Mouse (Mus musculus) MEL (cell line): Measurements from ENCODE around the gene Cox6b2. TPM values are rescaled to one million over a fixed set of nuclear protein-coding genes. Genes with fewer than 3 reads are reported as not detected.

Source experiments
- DNase-seq: peaks from one replicate; pipeline ENCODE4 v3.0.0; 2011; ENCODE audit warnings: low read depth, low spot score
- H3K27ac ChIP-seq: 2 replicates; pipeline ENCODE4 v1.5.1; 2012; ENCODE audit warnings: low read depth, mild to moderate bottlenecking, control low read depth, low read length, moderate library complexity; ENCODE audit not compliant: control insufficient read depth
- H3K27me3 ChIP-seq, 2 experiments: fragments of 150-350 bp in 1 of 2; sonication (generic) in 1 of 2; 2 replicates each; pipeline ENCODE4 v1.6.1; 2012; ENCODE audit warnings: low read length in 2 of 2, mild to moderate bottlenecking in 2 of 2, improper control_type of control experiment in 1 of 2, moderate library complexity in 1 of 2; ENCODE audit not compliant: insufficient read depth in 2 of 2, control insufficient read depth in 1 of 2
- H3K36me3 ChIP-seq, 2 experiments: 2 replicates each; pipeline ENCODE4 v1.6.1; 2012 to 2014; ENCODE audit warnings: low read length in 2 of 2, improper control_type of control experiment in 1 of 2, inconsistent platforms in 1 of 2, mild to moderate bottlenecking in 1 of 2; ENCODE audit not compliant: insufficient read depth in 2 of 2, control insufficient read depth in 1 of 2
- H3K4me1 ChIP-seq, 2 experiments: fragments of 150-350 bp in 1 of 2; sonication (generic) in 1 of 2; 2 replicates each; pipeline ENCODE4 v1.6.1; 2012; ENCODE audit warnings: low read length in 2 of 2, improper control_type of control experiment in 1 of 2, mild to moderate bottlenecking in 1 of 2; ENCODE audit not compliant: insufficient read depth in 2 of 2, control insufficient read depth in 1 of 2
- H3K4me3 ChIP-seq, 2 experiments: fragments of 150-350 bp in 1 of 2; sonication (generic) in 1 of 2; 2 replicates each; pipeline ENCODE4 v1.5.1; 2012; ENCODE audit warnings: low read depth in 2 of 2, low read length in 2 of 2, mild to moderate bottlenecking in 2 of 2, moderate library complexity in 2 of 2, control low read depth in 1 of 2, improper control_type of control experiment in 1 of 2; ENCODE audit not compliant: control insufficient read depth in 1 of 2, insufficient read depth in 1 of 2
- H3K79me2 ChIP-seq: 2 replicates; pipeline ENCODE4 v1.6.1; 2012; ENCODE audit warnings: mild to moderate bottlenecking, low read length, moderate library complexity; ENCODE audit not compliant: control insufficient read depth, poor library complexity, insufficient read depth
- H3K9ac ChIP-seq: 2 replicates; pipeline ENCODE4 v1.6.1; 2012; ENCODE audit warnings: low read depth, mild to moderate bottlenecking, control low read depth, low read length, moderate library complexity; ENCODE audit not compliant: control insufficient read depth, poor library complexity, severe bottlenecking
- H3K9me3 ChIP-seq: fragments of 150-350 bp; sonication (generic); replicated peaks from 2 replicates; pipeline ENCODE4 v1.6.1; 2012; ENCODE audit warnings: mild to moderate bottlenecking, low read length, improper control_type of control experiment, moderate library complexity; ENCODE audit not compliant: insufficient read depth
- BHLHE40 ChIP-seq: IDR thresholded peaks from 2 replicates; pipeline ENCODE4 v1.6.1; 2012; ENCODE audit warnings: low read depth, mild to moderate bottlenecking, inconsistent platforms, low read length, improper control_type of control experiment, borderline replicate concordance
- CHD2 ChIP-seq: IDR thresholded peaks from 2 replicates; pipeline ENCODE4 v1.6.1; 2011; ENCODE audit warnings: low read length, improper control_type of control experiment
- ELF1 ChIP-seq: IDR thresholded peaks from 2 replicates; pipeline ENCODE4 v1.6.1; 2014; ENCODE audit warnings: low read depth, mild to moderate bottlenecking, inconsistent platforms, low read length, improper control_type of control experiment, moderate library complexity
- ETS1 ChIP-seq: IDR thresholded peaks from 2 replicates; pipeline ENCODE4 v1.6.1; 2012; ENCODE audit warnings: low read depth, mild to moderate bottlenecking, inconsistent platforms, low read length, improper control_type of control experiment, moderate library complexity
- GABPA ChIP-seq: IDR thresholded peaks from 2 replicates; pipeline ENCODE4 v1.6.1; 2012; ENCODE audit warnings: low read depth, mild to moderate bottlenecking, inconsistent platforms, low read length, improper control_type of control experiment, moderate library complexity
- HCFC1 ChIP-seq: IDR thresholded peaks from 2 replicates; pipeline ENCODE4 v1.6.1; 2012; ENCODE audit warnings: low read depth, mild to moderate bottlenecking, inconsistent platforms, low read length, improper control_type of control experiment, moderate library complexity
- KAT2A ChIP-seq: conservative IDR thresholded peaks from 2 replicates; pipeline ENCODE4 v1.6.1; 2012; ENCODE audit warnings: low read depth, low read length, improper control_type of control experiment, inconsistent platforms
- MAX ChIP-seq: IDR thresholded peaks from 2 replicates; pipeline ENCODE4 v1.6.1; 2011; ENCODE audit warnings: low read length, improper control_type of control experiment
- MAZ ChIP-seq: IDR thresholded peaks from 2 replicates; pipeline ENCODE4 v1.6.1; 2012; ENCODE audit warnings: low read depth, mild to moderate bottlenecking, inconsistent platforms, low read length, improper control_type of control experiment
- MEF2A ChIP-seq: IDR thresholded peaks from 2 replicates; pipeline ENCODE4 v1.6.1; 2014; ENCODE audit warnings: low read depth, mild to moderate bottlenecking, inconsistent platforms, low read length, improper control_type of control experiment; ENCODE audit not compliant: poor library complexity, insufficient replicate concordance, severe bottlenecking; ENCODE audit errors: extremely low read depth
- POLR2A ChIP-seq, 2 experiments: IDR thresholded peaks; 2 replicates each; pipeline ENCODE4 v1.6.1; 2011 to 2012; ENCODE audit warnings: low read length in 2 of 2, mild to moderate bottlenecking in 2 of 2, control low read depth in 1 of 2, improper control_type of control experiment in 1 of 2, low read depth in 1 of 2, moderate library complexity in 1 of 2; ENCODE audit not compliant: control insufficient read depth in 1 of 2, insufficient read depth in 1 of 2, poor library complexity in 1 of 2
- POLR2AphosphoS2 ChIP-seq: IDR thresholded peaks from 2 replicates; pipeline ENCODE4 v1.6.1; 2011; ENCODE audit warnings: low read length, improper control_type of control experiment
- RCOR1 ChIP-seq: IDR thresholded peaks from 2 replicates; pipeline ENCODE4 v1.6.1; 2012; ENCODE audit warnings: low read depth, mild to moderate bottlenecking, inconsistent platforms, low read length, improper control_type of control experiment
- SIN3A ChIP-seq: IDR thresholded peaks from 2 replicates; pipeline ENCODE4 v1.6.1; 2012; ENCODE audit warnings: low read length, improper control_type of control experiment, inconsistent platforms
- TBP ChIP-seq: IDR thresholded peaks from 2 replicates; pipeline ENCODE4 v1.8.0; 2011; ENCODE audit warnings: low read depth, low read length, improper control_type of control experiment
- UBTF ChIP-seq: IDR thresholded peaks from 2 replicates; pipeline ENCODE4 v1.6.1; 2012; ENCODE audit warnings: low read depth, mild to moderate bottlenecking, inconsistent platforms, low read length, improper control_type of control experiment, moderate library complexity, borderline replicate concordance; ENCODE audit not compliant: insufficient read depth
- ZMIZ1 ChIP-seq: IDR thresholded peaks from 2 replicates; pipeline ENCODE4 v1.6.1; 2012; ENCODE audit warnings: low read depth, mild to moderate bottlenecking, inconsistent platforms, low read length, improper control_type of control experiment, moderate library complexity
- polyA plus RNA-seq, 2 experiments: library from polyadenylated mRNA; stranded (reverse) in 1 of 2; unstranded in 1 of 2; fragments of >175 nt in 1 of 2; fragments of >200 nt in 1 of 2; gene quantifications; 2 replicates each; pipeline versions ENCODE4 v1.2.1 to v1.2.4; 2012; ENCODE audit warnings: low replicate concordance in 2 of 2, low read depth in 1 of 2; ENCODE audit not compliant: insufficient read length in 2 of 2, insufficient read depth in 1 of 2, missing spikeins in 1 of 2
- total RNA-seq: library from RNA; depleted of rRNA; stranded (reverse); fragments of 300-350 nt; gene quantifications from 2 replicates; pipeline ENCODE4 v1.2.3, GENCODE M21; 2012

Cox6b2 gene
- total and polyA plus RNA-seq, 3 experiments, result 8.7 to 36.3 TPM; not detected in 1

DNA sequence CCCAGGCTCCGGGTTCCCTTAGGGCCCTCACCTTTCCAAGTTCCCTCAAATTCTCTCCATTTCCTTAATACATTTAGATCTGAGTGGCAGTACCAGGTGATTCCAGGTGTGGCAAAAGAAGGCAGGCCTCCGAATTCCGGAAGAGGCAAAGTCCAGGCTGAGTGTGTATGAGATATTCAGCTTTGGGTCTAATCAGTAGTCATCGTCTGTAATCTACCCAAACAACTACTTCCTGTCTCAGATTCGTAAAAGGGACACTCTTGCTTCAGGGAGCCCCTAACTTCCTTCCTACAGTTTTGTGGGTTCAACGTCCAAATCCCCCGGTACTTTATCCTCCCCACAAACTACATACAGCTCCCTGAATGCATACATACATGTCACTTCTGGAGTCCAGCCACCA, 27.7 kb downstream of the Cox6b2 start, which contains the start of gene Tmem150b (continued):
- TF ChIP-seq HCFC1, result no peak

DNA sequence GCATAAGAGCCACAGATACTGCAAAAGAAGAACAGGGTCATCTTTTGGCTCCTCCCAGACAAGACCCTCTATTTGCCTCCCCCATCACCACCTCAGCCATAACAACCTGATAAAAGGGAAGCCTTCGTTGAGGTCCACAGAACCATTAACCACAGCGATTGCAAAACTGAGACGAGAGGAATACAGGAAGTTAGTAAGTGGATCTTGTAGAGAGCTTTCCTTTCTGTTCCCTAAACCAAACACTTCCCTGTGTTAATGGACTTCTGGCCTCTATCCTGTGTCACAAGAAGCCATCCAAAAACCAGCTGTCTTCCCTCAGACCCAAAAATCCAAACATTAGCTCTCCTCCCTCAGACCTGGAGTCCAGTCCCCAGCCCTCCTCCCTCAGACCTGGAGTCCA, 28.5 kb downstream of the Cox6b2 start:
- Histone ChIP-seq H3K4me1 (peaks cover 0 to 18% of the 10 kb centered on the region in 2 experiments; a peak in 3 of 4 replicates), H3K4me3 (peak overlapping the region; percentile 8 to 53; a peak in 3 of 4 replicates), H3K9ac (peak overlapping the region; percentile 32; the same call in 1 of the 2 replicates)
- TF ChIP-seq ZMIZ1 (no peak), MAX (no peak), ELF1 (no peak), MEF2A (no peak), BHLHE40 (no peak), UBTF (no peak), SIN3A (no peak), KAT2A (no peak), POLR2AphosphoS2 (no peak), HCFC1 (no peak), MAZ (no peak), ETS1 (no peak), CHD2 (no peak)
- TF ChIP-seq, all 39 proteins: peak for 0
- H3K36me3 ChIP-seq, result peaks cover 0 to 7% of the 10 kb centered on the region in 2 experiments; a peak in 2 of 4 replicates
- H3K27me3 ChIP-seq, result no peaks in the 10 kb centered on the region
- H3K9me3 ChIP-seq, result no peaks in the 10 kb centered on the region
- no peaks in the 10 kb centered on the region for H3K79me2 ChIP-seq
- no peak overlapping the region for H3K27ac ChIP-seq
- peak; percentile 57 for DNase-seq

DNA sequence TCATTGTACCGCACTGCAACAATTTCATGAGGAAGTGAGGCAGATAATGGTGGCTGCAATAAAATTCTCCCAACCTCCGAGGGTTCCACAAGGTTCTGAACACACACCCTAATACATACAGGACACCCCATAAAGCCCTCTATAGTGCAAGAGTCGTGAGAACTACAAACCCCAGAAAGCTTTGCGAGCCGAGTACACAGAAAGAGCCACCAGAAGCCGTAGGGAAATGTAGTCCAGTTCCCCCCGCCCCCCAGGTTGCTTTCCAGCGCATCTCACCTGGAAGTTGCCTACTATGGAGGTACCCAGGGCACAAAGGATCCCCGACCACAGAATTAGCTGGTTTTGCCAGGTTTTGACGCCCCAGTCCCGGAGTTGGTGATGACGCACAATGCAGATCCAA, 29.4 kb downstream of the Cox6b2 start:
- H3K9ac ChIP-seq, result peak overlapping the region; percentile 19
- peak; percentile 72 for DNase-seq
- no peak overlapping the region for H3K27ac ChIP-seq
- H3K4me3 ChIP-seq, result peak overlapping the region; percentile 53
- TF ChIP-seq ELF1 (0 out of 2 replicates have a peak, but pooled peaks have one; percentile 29), KAT2A (peak; percentile 86; the same call in 1 of the 2 replicates), GABPA (no peak), TBP (0 out of 2 replicates have a peak, but pooled peaks have one; percentile 28), HCFC1 (peak; percentile 100), POLR2A (IDR thresholded peaks at IDR 0.05; ENCODE audit: control insufficient read depth in 1 of 2, insufficient read depth in 1 of 2, low read depth in 1 of 2, low read length in 2 of 2, poor library complexity in 1 of 2) (no peak), RCOR1 (no peak)
- peaks cover 0 to 18% of the 10 kb centered on the region in 2 experiments; a peak in 3 of 4 replicates for H3K4me1 ChIP-seq
- peaks cover 0 to 7% of the 10 kb centered on the region in 2 experiments; a peak in 2 of 4 replicates for H3K36me3 ChIP-seq
- no peaks in the 10 kb centered on the region for H3K9me3 ChIP-seq
- no peaks in the 10 kb centered on the region for H3K27me3 ChIP-seq
- no peaks in the 10 kb centered on the region for H3K79me2 ChIP-seq
